Mouse (Mus musculus) adrenal gland (tissue): ENCODE data around the gene Car7.

Source experiments
- intact Hi-C: fragments of 180-260 bp; cut with DNase I; formaldehyde crosslinking; loops from one replicate; pipeline ENCODE4 v1.15.1; 2025
- long read RNA-seq, 2 experiments: library from polyadenylated mRNA; unstranded; transcript quantifications; one replicate each; pipeline ENCODE4 v2.0.0; 2020; ENCODE audit warnings: borderline replicate concordance in 1 of 2; ENCODE audit not compliant: insufficient replicate concordance in 1 of 2

Car7 gene
- long read RNA-seq, experiment 1, transcript Car7-201 (7 exons, 1,538 nt) = major isoform, 5 of 13 reads
- long read RNA-seq, experiment 1, partial matches to known transcripts = 1 of 13 reads
- long read RNA-seq, experiment 1, other reads (novel, unspliced or antisense) = 3 of 13 reads
- long read RNA-seq, experiment 2, transcript Car7-201 (7 exons, 1,538 nt) = major isoform, 7 of 11 reads
- long read RNA-seq, experiment 2, partial matches to known transcripts = 0 of 11 reads
- long read RNA-seq, experiment 2, other reads (novel, unspliced or antisense) = 2 of 11 reads

GRCm38 (mm10) chr8:104533971-104534778 is at the start of gene Car7, which contains the start of gene Nae1:
Gene Car7 (plus strand): TSS chr8:104534689.
Gene Nae1 (minus strand): TSS chr8:104534637.
- intact Hi-C loops = loop anchor here (2.0 kb wide), 1 partner anchor 35 kb away; no protein-coding TSS in a partner anchor

GRCm38 (mm10) chr8:104509061-104510006 is 25.2 kb upstream of the Car7 start, which contains the start of gene Terb1:
Gene Terb1 (minus strand): TSS chr8:104509910.
- intact Hi-C loops = no loop called here

- intact Hi-C loops = no loop called here
Observed at GRCm38 (mm10) chr8:104510134-104510533, 24.4 kb upstream of the Car7 start.

GRCm38 (mm10) chr8:104517872-104518271 is 16.6 kb upstream of the Car7 start:
- intact Hi-C loops = no loop called here

GRCm38 (mm10) chr8:104529671-104530070 is 4.8 kb upstream of the Car7 start:
- intact Hi-C loops = no loop called here

- intact Hi-C loops = no loop called here
Observed at GRCm38 (mm10) chr8:104533551-104533950, 938 bp upstream of the Car7 start.

GRCm38 (mm10) chr8:104534779-104535141 is 271 bp downstream of the Car7 start:
- intact Hi-C loops = loop anchor here (2.0 kb wide), 1 partner anchor 34 kb away; no protein-coding TSS in a partner anchor

- intact Hi-C loops = loop anchor here (2.0 kb wide), 1 partner anchor 33 kb away; no protein-coding TSS in a partner anchor
Observed at GRCm38 (mm10) chr8:104535378-104535777, 889 bp downstream of the Car7 start.

GRCm38 (mm10) chr8:104536028-104536427 is 1.5 kb downstream of the Car7 start:
- intact Hi-C loops = no loop called here

- intact Hi-C loops = no loop called here
Observed at GRCm38 (mm10) chr8:104538896-104539295, 4.4 kb downstream of the Car7 start.

- intact Hi-C loops = no loop called here
Observed at GRCm38 (mm10) chr8:104539566-104539965, 5.1 kb downstream of the Car7 start.

- intact Hi-C loops = no loop called here
Observed at GRCm38 (mm10) chr8:104540238-104540637, 5.7 kb downstream of the Car7 start.

- intact Hi-C loops = no loop called here
Observed at GRCm38 (mm10) chr8:104540710-104541514, 6.4 kb downstream of the Car7 start.

- intact Hi-C loops = no loop called here
Observed at GRCm38 (mm10) chr8:104541515-104541880, 7.0 kb downstream of the Car7 start.

GRCm38 (mm10) chr8:104542160-104542559 is 7.7 kb downstream of the Car7 start:
- intact Hi-C loops = no loop called here

- intact Hi-C loops = no loop called here
Observed at GRCm38 (mm10) chr8:104543440-104544045, 9.1 kb downstream of the Car7 start.

GRCm38 (mm10) chr8:104555191-104555590 is 20.7 kb downstream of the Car7 start:
- intact Hi-C loops = no loop called here

GRCm38 (mm10) chr8:104557226-104557625 is 22.7 kb downstream of the Car7 start:
- intact Hi-C loops = no loop called here

- intact Hi-C loops = no loop called here
Observed at GRCm38 (mm10) chr8:104560731-104561130, 26.2 kb downstream of the Car7 start.
